Mouse (Mus musculus) stomach, postnatal 0 days (tissue): ENCODE results near the gene Camkv. TPM values are rescaled to one million over a fixed set of nuclear protein-coding genes. Genes with fewer than 3 reads are reported as not detected.
A peak's percentile ranks its signal among the peaks of the same experiment; 100 is the strongest.

ENCODE experiments used
- ATAC-seq: fragments of 200-750 bp; cut with Nextera tagmentation; 2 replicates; pipeline ENCODE4 v1.8.0; 2017; ENCODE audit not compliant: low FRiP score, low TSS enrichment
- DNase-seq: peaks from one replicate; pipeline ENCODE4 v3.0.0-alpha.2; 2016; ENCODE audit warnings: low spot score
- H3K27ac ChIP-seq: fragments of 300-500 bp; sonication (generic); replicated peaks from 2 replicates; pipeline ENCODE4 v1.5.1; 2014; ENCODE audit warnings: mild to moderate bottlenecking, control low read depth
- H3K27me3 ChIP-seq: fragments of 300-500 bp; sonication (generic); 2 replicates; pipeline ENCODE4 v1.6.1; 2014; ENCODE audit warnings: low read length; ENCODE audit not compliant: control insufficient read depth, insufficient read depth
- H3K36me3 ChIP-seq: fragments of 300-500 bp; sonication (generic); 2 replicates; pipeline ENCODE4 v1.6.1; 2014; ENCODE audit warnings: low read length, mixed read lengths; ENCODE audit not compliant: control insufficient read depth, insufficient read depth
- H3K4me1 ChIP-seq: fragments of 300-500 bp; sonication (generic); replicated peaks from 2 replicates; pipeline ENCODE4 v1.6.1; 2014; ENCODE audit warnings: antibody characterized with exemption; ENCODE audit not compliant: control insufficient read depth, insufficient read depth
- H3K4me2 ChIP-seq: fragments of 300-500 bp; sonication (generic); replicated peaks from 2 replicates; pipeline ENCODE4 v1.6.1; 2014; ENCODE audit warnings: low read depth, mild to moderate bottlenecking, control low read depth, moderate library complexity
- H3K4me3 ChIP-seq: fragments of 300-500 bp; sonication (generic); 2 replicates; pipeline ENCODE4 v1.5.1; 2014; ENCODE audit warnings: low read depth, low read length, control low read depth
- H3K9ac ChIP-seq: fragments of 300-500 bp; sonication (generic); 2 replicates; pipeline ENCODE4 v1.6.1; 2014; ENCODE audit warnings: mild to moderate bottlenecking, low read length, control low read depth, mixed read lengths
- H3K9me3 ChIP-seq: fragments of 300-500 bp; sonication (generic); 2 replicates; pipeline ENCODE4 v1.6.1; 2016; ENCODE audit warnings: low read length; ENCODE audit not compliant: control insufficient read depth
- CTCF ChIP-seq: IDR thresholded peaks from 2 replicates; pipeline ENCODE4 v1.5.1; 2016; ENCODE audit warnings: antibody characterized with exemption, low read depth, mild to moderate bottlenecking, moderate library complexity
- EP300 ChIP-seq: optimal IDR thresholded peaks from 2 replicates; pipeline ENCODE3; 2016; ENCODE audit warnings: antibody characterized with exemption
- WGBS: fragments of 180-500 bp; shearing (Covaris S2); extraction: QIAGEN DNeasy Blood & Tissue Kit; methylation state at CpG from one replicate; pipeline ENCODE4 v1.1.7; 2014; 5-methylcytosine and 5-hydroxymethylcytosine counted together
- polyA plus RNA-seq: library from polyadenylated mRNA; unstranded; fragments of >200 nt; fragmentation: Nextera tagmentation; extraction: Ambion mirVana; gene quantifications from 2 replicates; pipeline ENCODE4 v1.2.1, GENCODE M21; 2015

Camkv gene
- polyA plus RNA-seq, 1 experiment from 2014 or later = 0.62 TPM

- no peaks in the 10 kb centered on the region for H3K9me3 ChIP-seq
- H3K27me3 ChIP-seq = no peaks in the 10 kb centered on the region
- DNase-seq (no peak), ATAC-seq (no peak)
- no peaks in the 10 kb centered on the region for H3K4me1 ChIP-seq
- H3K4me2 ChIP-seq = no peak overlapping the region
- WGBS = 38% methylated on average over 9 of the region's 9 CpGs
- no peak for TF ChIP-seq CTCF
- no peak for TF ChIP-seq EP300
- no peak overlapping the region for H3K9ac ChIP-seq
- H3K4me3 ChIP-seq = no peak overlapping the region
- no peak overlapping the region for H3K27ac ChIP-seq
- H3K36me3 ChIP-seq = no peaks in the 10 kb centered on the region
These were observed 8.5 kb upstream of the Camkv start for GRCm38 (mm10) chr9:107926920-107927420.

- Histone ChIP-seq H3K27me3 (no peaks in the 10 kb centered on the region), H3K27ac (no peak overlapping the region), H3K36me3 (no peaks in the 10 kb centered on the region), H3K9me3 (no peaks in the 10 kb centered on the region), H3K4me2 (no peak overlapping the region), H3K4me1 (no peaks in the 10 kb centered on the region), H3K9ac (no peak overlapping the region), H3K4me3 (no peak overlapping the region)
- DNase-seq = no peak
- TF ChIP-seq CTCF (no peak), EP300 (no peak)
- ATAC-seq = no peak
- 56% methylated on average over 5 of the region's 5 CpGs for WGBS
These were observed 7.7 kb upstream of the Camkv start for GRCm38 (mm10) chr9:107927749-107928148.

- no peak within 1 kb of the TSS for H3K4me2 ChIP-seq
- no peak for TF ChIP-seq CTCF
- TF ChIP-seq EP300 = no peak
- no peaks in the 10 kb centered on the region for H3K27me3 ChIP-seq
- no peaks in the 10 kb centered on the region for H3K9me3 ChIP-seq
- 63% methylated on average over 3 of the region's 3 CpGs for WGBS
- ATAC-seq = no peak
- H3K4me1 ChIP-seq = no peaks in the 10 kb centered on the region
- H3K9ac ChIP-seq = no peak within 1 kb of the TSS
- no peak for DNase-seq
- H3K27ac ChIP-seq = no peak within 1 kb of the TSS
- H3K36me3 ChIP-seq = no peaks in the 10 kb centered on the region
- H3K4me3 ChIP-seq = no peak within 1 kb of the TSS
These were observed 7.3 kb upstream of the Camkv start, which contains the start of gene Actl11 for GRCm38 (mm10) chr9:107928169-107928568. Gene Actl11, plus strand, starts transcription at chr9:107928469.

- no peak for TF ChIP-seq CTCF
- Histone ChIP-seq H3K27me3 (no peaks in the 10 kb centered on the region), H3K9me3 (no peaks in the 10 kb centered on the region), H3K4me3 (no peak overlapping the region), H3K27ac (no peak overlapping the region), H3K4me1 (peaks cover 4% of the 10 kb centered on the region; the same call in 1 of the 2 replicates), H3K4me2 (no peak overlapping the region), H3K9ac (no peak overlapping the region), H3K36me3 (no peaks in the 10 kb centered on the region)
- DNase-seq (no peak), ATAC-seq (no peak)
- 68% methylated on average over 4 of the region's 4 CpGs for WGBS
These were observed 3.3 kb upstream of the Camkv start for GRCm38 (mm10) chr9:107932221-107932620.

GRCm38 (mm10) chr9:107934146-107934545 lies 1.3 kb upstream of the Camkv start:
- Histone ChIP-seq H3K9ac (no peak overlapping the region), H3K4me3 (no peak overlapping the region), H3K36me3 (no peaks in the 10 kb centered on the region), H3K27ac (no peak overlapping the region), H3K4me1 (peaks cover 4% of the 10 kb centered on the region; the same call in 1 of the 2 replicates), H3K9me3 (no peaks in the 10 kb centered on the region), H3K4me2 (no peak overlapping the region), H3K27me3 (no peaks in the 10 kb centered on the region)
- DNase-seq (no peak), ATAC-seq (peak; percentile 30; the same call in 1 of the 2 replicates)
- 79% methylated on average over 11 of the region's 11 CpGs for WGBS
- no peak for TF ChIP-seq CTCF
- TF ChIP-seq EP300 = no peak

GRCm38 (mm10) chr9:107935790-107936214 lies 328 bp downstream of the Camkv start:
- peak overlapping the region; percentile 59 for H3K9ac ChIP-seq
- H3K4me2 ChIP-seq = peak overlapping the region; percentile 83
- ATAC-seq (no peak), DNase-seq (peak; percentile 54)
- peaks cover 4% of the 10 kb centered on the region; the same call in 1 of the 2 replicates for H3K4me1 ChIP-seq
- no peaks in the 10 kb centered on the region for H3K9me3 ChIP-seq
- H3K4me3 ChIP-seq = peak overlapping the region; percentile 41
- no peaks in the 10 kb centered on the region for H3K27me3 ChIP-seq
- no peaks in the 10 kb centered on the region for H3K36me3 ChIP-seq
- no peak overlapping the region for H3K27ac ChIP-seq
- no peak for TF ChIP-seq EP300
- TF ChIP-seq CTCF = no peak
- under 1% methylated on average over 41 of the region's 41 CpGs for WGBS
